Mouse (Mus musculus): Measurements from ENCODE around the gene Ptprcap. TPM values are rescaled to one million over a fixed set of nuclear protein-coding genes. Genes with fewer than 3 reads are reported as not detected.

Ptprcap gene
- total RNA-seq, 2 experiments from 2014 or later, result 1.6 to 2.2 TPM

DNA sequence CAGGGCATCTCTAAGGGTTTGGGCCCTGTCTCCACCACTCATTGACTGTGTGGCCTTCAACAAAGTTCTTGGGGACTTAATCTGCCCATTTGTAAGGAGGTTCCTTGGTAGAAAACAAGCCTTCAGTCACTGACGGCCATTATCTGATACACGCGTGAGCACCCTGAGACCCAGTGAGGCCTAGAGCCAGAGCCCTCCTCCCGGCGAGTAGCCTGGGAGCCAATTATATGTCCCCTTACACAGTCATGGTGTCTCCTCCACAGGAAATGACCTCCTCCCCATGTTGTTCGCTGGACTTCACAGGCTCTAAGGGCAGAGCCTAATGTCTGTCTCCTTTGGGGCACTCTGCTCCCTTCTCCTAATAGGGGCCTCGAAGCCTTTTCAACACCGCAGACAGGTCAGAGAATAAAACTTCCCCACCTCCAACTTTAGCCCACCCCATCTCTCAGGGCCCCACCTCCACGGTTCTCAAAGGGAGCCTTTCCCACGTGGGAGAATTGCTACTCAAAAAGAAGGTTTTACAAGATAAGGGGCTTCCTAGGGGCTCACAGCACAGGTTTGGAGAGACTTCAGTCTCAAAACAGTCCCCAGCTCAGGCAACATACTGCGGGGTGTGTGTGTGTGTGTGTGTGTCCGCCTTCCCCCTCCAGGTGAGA is 6.9 kb upstream of the Ptprcap start:
- intact Hi-C loops (cut with DNase I), result loop anchor here (2.0 to 5.0 kb wide), 2 partner anchors 16 to 129 kb away; no protein-coding TSS in a partner anchor
- DNase-seq, result no peak

DNA sequence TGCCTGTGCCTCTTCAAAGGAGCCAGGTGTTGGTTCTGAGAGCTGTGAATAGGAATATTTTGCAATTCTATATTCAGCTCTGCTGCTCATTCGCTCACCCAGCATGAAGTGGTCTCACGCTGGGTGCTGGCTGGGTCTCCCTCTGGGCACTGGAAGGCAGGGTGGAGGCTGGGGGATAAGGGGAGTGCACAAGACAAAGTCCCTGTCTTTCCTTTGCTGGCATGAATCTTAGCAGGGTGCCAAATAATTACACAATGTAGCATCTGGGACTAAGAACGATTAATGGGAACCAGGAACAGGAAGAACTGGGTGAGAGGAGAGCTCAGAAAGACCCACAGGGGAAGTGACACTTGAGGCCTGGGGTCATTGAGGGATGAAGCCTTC is 6.4 kb upstream of the Ptprcap start:
- intact Hi-C loops (cut with DNase I), result loop anchor here (2.0 to 5.0 kb wide), 2 partner anchors 16 to 130 kb away; no protein-coding TSS in a partner anchor
- DNase-seq, result no peak

DNA sequence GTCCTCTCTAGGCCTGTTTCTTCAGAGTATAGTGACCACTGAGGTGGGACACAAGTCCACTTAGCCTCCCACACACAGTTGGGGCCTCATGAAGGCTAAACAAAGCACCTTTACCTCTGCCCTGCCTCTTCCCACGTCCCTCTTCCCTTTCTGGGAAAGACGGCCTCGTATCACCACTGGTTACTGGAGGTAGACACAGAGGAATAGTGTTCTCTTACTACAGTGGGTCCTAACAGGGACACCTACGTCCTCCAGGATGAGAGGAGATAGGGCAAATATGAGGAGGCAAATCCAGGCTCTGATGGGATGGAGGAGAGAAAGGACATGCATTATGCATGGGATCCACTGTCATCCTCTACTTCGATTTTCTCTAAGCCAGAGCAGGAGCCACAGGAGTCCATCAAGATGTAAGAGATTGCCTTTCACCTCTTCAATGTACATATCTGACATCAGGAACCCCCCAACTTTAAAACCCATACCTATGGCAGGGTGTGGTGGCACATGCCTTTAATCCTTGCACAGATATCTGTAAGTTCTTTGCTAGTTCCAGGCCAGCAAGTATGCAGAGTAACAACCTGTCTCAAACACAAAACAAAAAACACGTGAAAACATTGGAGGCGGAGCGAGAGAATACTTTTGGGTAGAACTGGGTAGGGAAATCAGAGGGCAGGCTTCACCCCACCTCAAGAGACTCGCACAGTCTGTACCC is 5.5 kb upstream of the Ptprcap start:
- no peak for DNase-seq
- intact Hi-C loops (cut with DNase I), result loop anchor here (2.0 to 5.0 kb wide), 2 partner anchors 17 to 131 kb away; no protein-coding TSS in a partner anchor

DNA sequence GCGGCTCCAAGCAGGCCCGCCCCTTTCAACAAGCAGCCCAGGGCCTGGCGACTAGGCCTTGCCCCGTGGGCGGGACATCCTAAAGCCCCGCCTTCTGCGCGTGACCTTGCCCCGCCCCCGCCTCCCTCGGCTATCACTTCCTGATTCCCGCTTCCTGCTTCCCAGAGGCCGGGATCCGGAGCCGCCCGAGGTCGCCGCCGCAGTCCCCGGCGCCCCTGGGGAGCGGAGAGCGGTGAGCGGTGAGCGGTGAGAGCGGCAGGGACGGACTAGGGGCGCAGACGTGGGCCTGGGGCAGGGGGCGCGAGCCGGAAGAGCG is 5.0 kb upstream of the Ptprcap start, which contains the start of gene Coro1b:
TSS of gene Coro1b (plus strand) at position 129 of the 316 bp plus-strand sequence.
- intact Hi-C loops (cut with DNase I), result loop anchor here (5.0 kb wide), 1 partner anchor 131 kb away; no protein-coding TSS in a partner anchor
- DNase-seq, result peak; percentile 98

GRCm38 (mm10) chr19:4148819-4149218 is 4.6 kb upstream of the Ptprcap start:
- DNase-seq, result no peak
- intact Hi-C loops (cut with DNase I), result loop anchor here (5.0 kb wide), 1 partner anchor 132 kb away; no protein-coding TSS in a partner anchor

- intact Hi-C loops (cut with DNase I), result loop anchor here (5.0 kb wide), 1 partner anchor 132 kb away; no protein-coding TSS in a partner anchor
- peak in 1 of 2 experiments; percentile 29 for DNase-seq
Observed at GRCm38 (mm10) chr19:4149283-4149682, 4.1 kb upstream of the Ptprcap start.

GRCm38 (mm10) chr19:4149764-4150461 is 3.5 kb upstream of the Ptprcap start:
- intact Hi-C loops (cut with DNase I), result loop anchor here (5.0 kb wide), 1 partner anchor 133 kb away; no protein-coding TSS in a partner anchor
- DNase-seq, result no peak

DNA sequence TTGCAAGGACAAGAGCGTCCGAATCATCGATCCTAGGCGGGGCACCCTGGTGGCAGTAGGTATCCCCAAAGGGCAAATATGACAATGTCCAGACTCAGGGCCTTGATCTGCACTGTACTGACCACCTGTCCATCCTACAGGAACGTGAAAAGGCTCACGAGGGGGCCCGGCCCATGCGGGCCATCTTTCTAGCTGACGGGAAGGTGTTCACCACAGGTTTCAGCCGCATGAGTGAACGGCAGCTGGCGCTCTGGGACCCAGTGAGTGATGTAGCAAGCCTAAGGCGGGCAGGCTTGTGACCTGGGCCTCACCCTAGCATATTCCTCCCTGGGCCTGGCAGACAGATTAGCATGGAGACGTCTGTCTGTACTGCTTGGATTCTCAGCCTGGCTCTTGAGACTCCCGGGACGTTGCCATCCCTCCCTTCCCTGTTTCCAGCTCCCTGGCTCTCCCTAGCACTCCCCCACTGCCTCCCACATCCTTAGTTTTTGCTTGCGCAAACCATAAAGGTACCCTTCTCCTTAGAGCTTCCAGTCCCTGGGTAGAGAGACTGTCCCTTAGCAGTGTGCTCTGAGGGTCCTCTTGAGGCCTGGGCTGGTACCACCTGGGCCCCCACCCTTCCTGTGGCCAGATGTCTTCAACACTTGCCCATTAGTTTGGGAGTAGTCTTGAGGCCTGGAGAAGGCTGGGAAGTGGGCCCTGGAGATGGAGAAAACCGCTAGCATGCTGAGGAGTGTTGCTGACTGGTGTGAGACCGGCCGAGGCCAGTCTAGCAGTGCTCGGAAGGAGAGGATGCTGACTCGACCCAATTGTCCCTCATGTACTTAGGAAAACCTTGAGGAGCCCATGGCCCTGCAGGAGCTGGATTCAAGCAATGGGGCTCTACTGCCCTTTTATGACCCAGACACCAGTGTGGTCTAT is 2.6 kb upstream of the Ptprcap start:
- intact Hi-C loops (cut with DNase I), result no loop called here
- DNase-seq, result no peak

DNA sequence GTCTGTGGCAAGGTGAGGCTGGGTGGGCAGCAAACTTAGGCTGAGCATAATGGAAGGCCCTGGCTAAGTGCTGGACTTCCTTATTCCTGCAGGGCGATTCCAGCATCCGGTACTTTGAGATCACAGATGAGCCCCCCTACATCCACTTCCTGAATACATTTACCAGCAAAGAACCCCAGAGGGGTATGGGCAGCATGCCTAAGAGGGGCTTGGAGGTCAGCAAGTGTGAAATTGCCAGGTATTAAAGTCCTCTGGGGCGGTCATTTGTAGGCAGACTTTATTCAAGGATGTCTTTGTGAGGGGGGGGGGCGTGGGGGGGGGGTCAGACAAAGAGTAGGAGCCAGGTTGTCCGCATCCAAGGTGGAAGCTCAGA is 1.9 kb upstream of the Ptprcap start:
- intact Hi-C loops (cut with DNase I), result no loop called here
- DNase-seq, result no peak

GRCm38 (mm10) chr19:4151898-4152297 is 1.5 kb upstream of the Ptprcap start:
- intact Hi-C loops (cut with DNase I), result no loop called here
- DNase-seq, result no peak

DNA sequence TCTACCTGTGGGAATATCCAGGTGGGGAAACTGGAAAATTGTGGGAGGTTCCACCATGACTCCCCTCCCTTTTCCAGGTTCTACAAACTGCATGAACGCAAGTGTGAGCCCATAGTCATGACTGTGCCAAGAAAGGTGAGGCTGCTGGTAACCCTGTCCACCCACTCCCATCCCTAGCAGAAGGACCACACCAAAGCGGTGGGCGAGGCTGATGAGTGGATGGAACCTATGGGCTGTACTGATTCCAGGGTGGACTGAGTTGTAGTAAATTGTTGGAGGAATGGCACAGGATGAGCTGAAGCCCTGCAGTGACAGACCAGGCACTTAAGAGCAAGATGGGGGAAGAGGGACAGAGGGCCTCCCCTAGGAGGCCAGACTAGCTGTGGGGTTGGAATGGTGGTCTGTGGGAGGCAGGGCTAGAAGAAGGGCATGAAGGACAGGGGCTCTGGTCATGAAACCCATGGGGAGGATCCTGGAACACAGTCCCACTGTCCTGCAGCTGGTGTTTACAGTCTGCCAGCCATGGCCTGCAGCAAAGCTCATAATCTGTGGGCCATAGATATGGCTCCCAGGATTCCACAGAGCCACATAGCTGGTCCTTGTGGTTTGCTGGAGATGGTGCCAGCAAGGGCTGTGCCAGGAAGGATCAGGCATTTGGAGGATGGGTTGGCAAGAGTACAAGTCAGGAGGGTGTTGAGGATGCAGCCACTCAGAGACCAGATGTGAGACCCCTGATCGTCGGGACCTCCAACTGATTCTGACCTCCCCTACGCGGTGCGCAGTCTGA is 766 bp upstream of the Ptprcap start:
- intact Hi-C loops (cut with DNase I), result no loop called here
- DNase-seq, result no peak

DNA sequence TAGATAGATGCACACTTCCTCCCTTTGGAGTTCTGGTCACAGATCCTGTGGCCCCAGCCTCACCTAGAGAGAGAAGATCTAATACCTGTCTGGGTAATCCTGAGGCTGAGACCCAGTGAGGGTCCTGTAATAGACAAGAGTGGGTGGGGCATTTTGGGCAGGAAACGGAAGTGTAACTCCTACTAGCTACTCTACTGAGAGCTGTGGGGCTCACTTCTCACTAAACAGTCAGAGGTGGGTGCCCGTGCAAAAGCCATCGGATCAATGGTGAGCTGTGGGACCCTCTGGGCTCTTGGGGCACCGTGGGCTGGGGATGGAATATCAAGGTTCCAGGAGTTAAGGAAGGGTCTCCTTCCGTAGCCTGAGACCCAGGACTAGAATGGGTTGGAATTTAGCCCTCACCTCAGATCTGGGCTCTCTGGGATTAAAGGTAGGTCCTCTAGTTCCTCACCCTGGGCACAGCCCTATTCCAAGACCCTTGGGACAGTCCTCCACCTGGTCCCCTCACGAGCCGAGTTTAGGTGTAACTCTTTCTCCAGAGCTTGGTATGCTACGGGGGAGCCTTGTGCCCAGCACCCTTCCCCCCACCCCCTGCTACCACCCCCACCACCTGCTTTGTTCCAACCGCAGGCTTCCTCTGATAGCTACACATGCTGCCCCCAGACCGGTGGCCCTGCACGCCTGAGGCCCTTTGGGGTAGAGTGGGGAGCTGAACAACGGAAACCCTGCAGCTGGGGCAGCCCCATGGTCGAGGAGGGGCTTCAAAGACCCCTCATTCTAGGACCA is 1.2 kb downstream of the Ptprcap start:
- intact Hi-C loops (cut with DNase I), result no loop called here
- DNase-seq, result peak in 1 of 2 experiments; percentile 36

GRCm38 (mm10) chr19:4155223-4156072 is 2.0 kb downstream of the Ptprcap start:
- no peak for DNase-seq
- intact Hi-C loops (cut with DNase I), result no loop called here

- intact Hi-C loops (cut with DNase I), result no loop called here
- DNase-seq, result no peak
Observed at GRCm38 (mm10) chr19:4156073-4156579, 2.7 kb downstream of the Ptprcap start.

GRCm38 (mm10) chr19:4156771-4157170 is 3.4 kb downstream of the Ptprcap start:
- DNase-seq, result no peak
- intact Hi-C loops (cut with DNase I), result no loop called here

DNA sequence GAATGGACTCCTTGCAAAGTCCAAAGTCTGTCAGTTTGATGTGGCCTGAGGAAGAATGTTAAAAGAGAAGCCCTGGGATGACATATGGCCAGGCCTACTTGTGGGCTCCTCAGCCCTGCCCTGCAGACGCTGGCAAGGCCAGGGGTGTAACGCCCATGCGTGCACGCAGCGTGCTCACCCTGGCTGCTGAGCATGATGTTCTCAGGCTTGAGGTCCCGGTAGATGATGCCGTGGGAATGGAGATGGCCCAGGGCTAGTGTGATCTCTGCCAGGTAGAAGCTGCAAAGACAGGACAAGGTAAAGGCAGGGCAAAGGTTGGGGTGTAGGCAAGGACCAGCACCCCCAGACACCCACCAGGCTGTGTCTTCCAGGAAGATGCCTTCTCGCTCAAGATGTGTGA is 5.6 kb downstream of the Ptprcap start:
- intact Hi-C loops (cut with DNase I), result no loop called here
- DNase-seq, result no peak
